Mouse (Mus musculus) urinary bladder, postnatal 36 days (tissue): Measurements from ENCODE around the gene Olfr484.
"Not testable (repeated sequence)": the region's sequence is repeated elsewhere in the genome, so short reads cannot be mapped to it uniquely, and the experiment has no call there.

Experiments
- DNase-seq, 2 experiments: peaks; one replicate each; pipeline ENCODE4 v3.0.0; 2022; ENCODE audit warnings: low spot score in 2 of 2, mixed read lengths in 1 of 2

Gene Olfr484

GRCm38 (mm10) chr7:108127349-108127748, at the start of gene Olfr484:
Gene Olfr484 (minus strand): TSS chr7:108127449.
- no peak for DNase-seq

- not testable (repeated sequence) for DNase-seq
Measured at GRCm38 (mm10) chr7:108172642-108173041, 45.4 kb upstream of the Olfr484 start, which contains the start of gene Olfr486. Gene Olfr486 (minus strand): TSS chr7:108172742.

DNA sequence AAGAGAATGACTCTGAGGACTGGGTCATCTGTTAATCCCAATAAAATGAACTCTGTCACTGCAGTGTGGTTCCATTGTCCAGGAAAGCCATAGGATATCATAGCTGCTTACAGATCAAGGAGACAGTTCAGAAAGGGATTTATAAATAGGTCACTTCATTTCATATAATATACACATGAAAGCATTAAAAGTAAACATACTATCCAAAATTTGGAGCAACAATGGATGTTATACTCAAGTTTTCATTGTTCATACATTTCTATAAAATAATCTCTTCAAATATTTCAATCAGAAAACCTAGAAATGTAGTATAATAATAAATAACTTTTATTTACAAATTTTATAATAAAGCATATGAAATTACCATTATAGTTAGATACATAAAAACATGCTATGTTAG, 32.5 kb upstream of the Olfr484 start, which contains the start of gene Olfr485:
Gene Olfr485 (minus strand): TSS at position 101 of the 400 bp plus-strand sequence.
- DNase-seq, result no peak

DNA sequence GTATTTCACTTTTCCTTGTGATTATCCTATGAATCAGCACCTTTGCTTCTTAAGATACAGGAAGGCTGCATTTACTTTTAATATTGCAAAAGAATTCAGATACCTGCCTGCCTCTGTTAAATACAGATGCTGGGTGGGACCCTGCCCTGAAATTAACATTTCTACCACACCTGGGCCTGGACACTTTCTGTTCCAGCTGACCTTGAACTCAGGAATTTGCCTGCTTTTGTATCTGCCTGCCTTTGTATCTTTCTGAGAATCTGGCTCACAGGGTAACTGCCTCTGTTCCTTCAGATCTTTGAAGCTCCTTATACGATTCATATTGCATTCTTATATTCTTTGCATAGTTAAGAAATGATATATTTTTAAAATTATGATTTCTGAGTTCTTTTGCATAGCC, 5.8 kb downstream of the Olfr484 start:
- no peak for DNase-seq

DNA sequence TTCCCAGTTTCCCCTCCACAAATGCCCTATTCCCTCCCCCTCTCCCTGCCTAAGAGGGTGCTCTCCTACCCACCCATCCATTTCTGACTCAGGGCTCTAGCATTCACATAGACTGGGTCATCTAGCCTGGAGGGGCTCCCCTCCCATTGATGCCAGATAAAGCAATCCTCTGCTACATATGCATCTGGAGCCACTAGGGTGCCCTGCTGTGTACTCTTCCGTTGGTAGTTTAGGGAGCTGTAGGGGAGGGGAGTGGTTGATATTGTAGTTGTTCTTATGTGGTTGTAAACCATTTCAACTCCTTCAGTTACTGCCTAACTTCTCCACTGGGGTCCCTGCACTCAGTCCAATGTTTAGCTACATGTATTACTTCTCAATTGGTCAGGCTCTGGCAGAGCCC, 6.6 kb downstream of the Olfr484 start:
- DNase-seq, result no peak

DNA sequence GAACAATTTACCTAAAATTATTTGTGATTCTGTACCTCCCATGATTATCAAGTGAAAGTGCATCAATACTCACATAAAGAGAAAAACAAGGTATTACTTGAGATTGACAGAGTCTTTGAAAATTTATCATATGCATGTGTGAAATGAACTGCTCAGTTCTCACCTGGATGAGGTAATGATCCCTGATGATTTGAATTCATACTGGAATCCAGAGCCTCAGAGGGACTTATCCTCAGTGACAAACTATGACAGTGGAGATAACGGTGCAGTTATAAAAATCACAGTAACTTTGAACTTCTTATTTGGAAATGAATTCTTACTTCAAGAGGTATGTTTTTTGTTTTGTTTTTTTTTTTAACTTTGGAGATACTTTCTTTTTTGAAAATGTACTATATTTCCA, 26.7 kb downstream of the Olfr484 start, which contains the start of gene Olfr483:
Gene Olfr483 (plus strand): TSS at position 301 of the 400 bp plus-strand sequence.
- no peak for DNase-seq

DNA sequence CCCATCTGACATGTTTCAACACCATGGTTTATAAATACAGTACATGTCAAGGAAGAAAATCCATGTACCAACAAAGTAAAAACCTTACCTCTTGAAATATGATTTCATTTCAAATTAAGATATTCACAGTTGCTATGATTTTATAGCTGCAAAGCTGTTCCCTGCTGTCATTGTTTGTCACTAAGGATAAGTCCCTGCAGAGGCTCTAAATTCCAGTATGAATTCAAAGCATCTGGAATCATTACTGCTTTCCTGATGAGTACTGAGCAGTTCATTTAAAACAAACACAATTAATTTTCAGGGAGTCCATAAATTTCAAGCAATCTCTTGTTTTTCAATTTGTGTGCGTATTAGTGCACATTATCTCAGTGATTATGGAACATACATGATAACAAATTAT, 29.8 kb downstream of the Olfr484 start, which contains the start of gene Olfr482:
Gene Olfr482 (minus strand): TSS at position 101 of the 400 bp plus-strand sequence.
- DNase-seq, result no peak

GRCm38 (mm10) chr7:108079555-108079954, 47.7 kb downstream of the Olfr484 start, which contains the start of gene Olfr481:
Gene Olfr481 (plus strand): TSS chr7:108079855.
- no peak for DNase-seq
